Mouse (Mus musculus): ENCODE results near the gene Fam69a. TPM values are rescaled to one million over a fixed set of nuclear protein-coding genes. Genes with fewer than 3 reads are reported as not detected.
A peak's percentile ranks its signal among the peaks of the same experiment; 100 is the strongest.

Fam69a gene
- polyA plus RNA-seq, 1 experiment from 2014 or later: 43.2 TPM

GRCm38 (mm10) chr5:107926550-107927249 is 60.2 kb downstream of the Fam69a start:
- H3K4me1 ChIP-seq (replicated peaks; ENCODE audit: control insufficient read depth, insufficient read depth, low read length): no peaks in the 10 kb centered on the region
- no peak overlapping the region for H3K9ac ChIP-seq (replicated peaks; ENCODE audit: low read depth, low read length)
- no peaks in the 10 kb centered on the region for H3K36me3 ChIP-seq (ENCODE audit: control insufficient read depth, insufficient read depth)
- 88% methylated on average over 11 of the region's 11 CpGs for WGBS
- no peak overlapping the region for H3K4me2 ChIP-seq (ENCODE audit: low read length)
- H3K9me3 ChIP-seq (ENCODE audit: control insufficient read depth, low read length): no peaks in the 10 kb centered on the region
- H3K27ac ChIP-seq (ENCODE audit: low read length): no peak overlapping the region
- H3K27me3 ChIP-seq (replicated peaks; ENCODE audit: control insufficient read depth, insufficient read depth, low read length): no peaks in the 10 kb centered on the region
- no peak for ATAC-seq
- H3K4me3 ChIP-seq (replicated peaks; ENCODE audit: low read length): no peak overlapping the region

GRCm38 (mm10) chr5:107924564-107924963 is 62.3 kb downstream of the Fam69a start:
- no peak overlapping the region for H3K4me2 ChIP-seq (ENCODE audit: low read length)
- H3K27me3 ChIP-seq (replicated peaks; ENCODE audit: control insufficient read depth, insufficient read depth, low read length): no peaks in the 10 kb centered on the region
- ATAC-seq: no peak
- no peaks in the 10 kb centered on the region for H3K9me3 ChIP-seq (ENCODE audit: control insufficient read depth, low read length)
- 65% methylated on average over 8 of the region's 8 CpGs for WGBS
- no peak overlapping the region for H3K27ac ChIP-seq (ENCODE audit: low read length)
- H3K4me1 ChIP-seq (replicated peaks; ENCODE audit: control insufficient read depth, insufficient read depth, low read length): no peaks in the 10 kb centered on the region
- H3K9ac ChIP-seq (replicated peaks; ENCODE audit: low read depth, low read length): no peak overlapping the region
- H3K4me3 ChIP-seq (replicated peaks; ENCODE audit: low read length): no peak overlapping the region
- H3K36me3 ChIP-seq (ENCODE audit: control insufficient read depth, insufficient read depth): no peaks in the 10 kb centered on the region

GRCm38 (mm10) chr5:107922836-107923235 is 64.0 kb downstream of the Fam69a start:
- H3K4me3 ChIP-seq (replicated peaks; ENCODE audit: low read length): no peak overlapping the region
- H3K4me1 ChIP-seq (replicated peaks; ENCODE audit: control insufficient read depth, insufficient read depth, low read length): no peaks in the 10 kb centered on the region
- no peaks in the 10 kb centered on the region for H3K9me3 ChIP-seq (ENCODE audit: control insufficient read depth, low read length)
- H3K9ac ChIP-seq (replicated peaks; ENCODE audit: low read depth, low read length): no peak overlapping the region
- no peak overlapping the region for H3K27ac ChIP-seq (ENCODE audit: low read length)
- no peak for ATAC-seq
- no peaks in the 10 kb centered on the region for H3K27me3 ChIP-seq (replicated peaks; ENCODE audit: control insufficient read depth, insufficient read depth, low read length)
- H3K4me2 ChIP-seq (ENCODE audit: low read length): no peak overlapping the region
- H3K36me3 ChIP-seq (ENCODE audit: control insufficient read depth, insufficient read depth): no peaks in the 10 kb centered on the region
- 90% methylated on average over 1 of the region's 1 CpGs for WGBS

GRCm38 (mm10) chr5:107921400-107922252 is 65.3 kb downstream of the Fam69a start:
- no peaks in the 10 kb centered on the region for H3K27me3 ChIP-seq (replicated peaks; ENCODE audit: control insufficient read depth, insufficient read depth, low read length)
- H3K9ac ChIP-seq (replicated peaks; ENCODE audit: low read depth, low read length): no peak overlapping the region
- no peaks in the 10 kb centered on the region for H3K36me3 ChIP-seq (ENCODE audit: control insufficient read depth, insufficient read depth)
- H3K27ac ChIP-seq (ENCODE audit: low read length): no peak overlapping the region
- 76% methylated on average over 2 of the region's 2 CpGs for WGBS
- no peaks in the 10 kb centered on the region for H3K4me1 ChIP-seq (replicated peaks; ENCODE audit: control insufficient read depth, insufficient read depth, low read length)
- no peaks in the 10 kb centered on the region for H3K9me3 ChIP-seq (ENCODE audit: control insufficient read depth, low read length)
- no peak overlapping the region for H3K4me3 ChIP-seq (replicated peaks; ENCODE audit: low read length)
- ATAC-seq: peak; percentile 69
- no peak overlapping the region for H3K4me2 ChIP-seq (ENCODE audit: low read length)

- WGBS: 30% methylated on average over 4 of the region's 4 CpGs
- H3K4me2 ChIP-seq (ENCODE audit: low read length): no peak overlapping the region
- peaks cover 3% of the 10 kb centered on the region; the same call in 1 of the 2 replicates for H3K36me3 ChIP-seq (ENCODE audit: control insufficient read depth, insufficient read depth)
- no peaks in the 10 kb centered on the region for H3K27me3 ChIP-seq (replicated peaks; ENCODE audit: control insufficient read depth, insufficient read depth, low read length)
- H3K27ac ChIP-seq (ENCODE audit: low read length): no peak overlapping the region
- H3K9ac ChIP-seq (replicated peaks; ENCODE audit: low read depth, low read length): no peak overlapping the region
- H3K4me3 ChIP-seq (replicated peaks; ENCODE audit: low read length): no peak overlapping the region
- ATAC-seq: no peak
- no peaks in the 10 kb centered on the region for H3K4me1 ChIP-seq (replicated peaks; ENCODE audit: control insufficient read depth, insufficient read depth, low read length)
- H3K9me3 ChIP-seq (ENCODE audit: control insufficient read depth, low read length): no peaks in the 10 kb centered on the region
Observed at GRCm38 (mm10) chr5:107915280-107915679, 71.6 kb downstream of the Fam69a start.

- Histone ChIP-seq H3K36me3 (ENCODE audit: control insufficient read depth, insufficient read depth) (peaks cover 35% of the 10 kb centered on the region), H3K9me3 (ENCODE audit: control insufficient read depth, low read length) (no peaks in the 10 kb centered on the region)
- no peak for ATAC-seq
Observed at GRCm38 (mm10) chr5:107911012-107911411, 75.9 kb downstream of the Fam69a start.

GRCm38 (mm10) chr5:107910084-107910616 is 76.7 kb downstream of the Fam69a start:
- H3K27me3 ChIP-seq (replicated peaks; ENCODE audit: control insufficient read depth, insufficient read depth, low read length): no peaks in the 10 kb centered on the region
- no peak overlapping the region for H3K4me2 ChIP-seq (ENCODE audit: low read length)
- WGBS: 75% methylated on average over 5 of the region's 5 CpGs
- H3K9ac ChIP-seq (replicated peaks; ENCODE audit: low read depth, low read length): no peak overlapping the region
- ATAC-seq: no peak
- no peak overlapping the region for H3K27ac ChIP-seq (ENCODE audit: low read length)
- H3K9me3 ChIP-seq (ENCODE audit: control insufficient read depth, low read length): no peaks in the 10 kb centered on the region
- peaks cover 41% of the 10 kb centered on the region for H3K36me3 ChIP-seq (ENCODE audit: control insufficient read depth, insufficient read depth)
- no peaks in the 10 kb centered on the region for H3K4me1 ChIP-seq (replicated peaks; ENCODE audit: control insufficient read depth, insufficient read depth, low read length)
- no peak overlapping the region for H3K4me3 ChIP-seq (replicated peaks; ENCODE audit: low read length)

More at GRCm38 (mm10) chr5:107911012-107911411, 75.9 kb downstream of the Fam69a start:
- no peak overlapping the region for H3K4me3 ChIP-seq (replicated peaks; ENCODE audit: low read length)
- H3K27ac ChIP-seq (ENCODE audit: low read length): no peak overlapping the region
- H3K9ac ChIP-seq (replicated peaks; ENCODE audit: low read depth, low read length): no peak overlapping the region
- H3K27me3 ChIP-seq (replicated peaks; ENCODE audit: control insufficient read depth, insufficient read depth, low read length): no peaks in the 10 kb centered on the region
- no peaks in the 10 kb centered on the region for H3K4me1 ChIP-seq (replicated peaks; ENCODE audit: control insufficient read depth, insufficient read depth, low read length)
- H3K4me2 ChIP-seq (ENCODE audit: low read length): no peak overlapping the region
- WGBS: 90% methylated on average over 5 of the region's 5 CpGs

GRCm38 (mm10) chr5:107909668-107910067 is 77.2 kb downstream of the Fam69a start:
- Histone ChIP-seq H3K36me3 (ENCODE audit: control insufficient read depth, insufficient read depth) (peaks cover 46% of the 10 kb centered on the region), H3K4me1 (replicated peaks; ENCODE audit: control insufficient read depth, insufficient read depth, low read length) (no peaks in the 10 kb centered on the region), H3K9me3 (ENCODE audit: control insufficient read depth, low read length) (no peaks in the 10 kb centered on the region), H3K4me2 (ENCODE audit: low read length) (no peak overlapping the region), H3K27ac (ENCODE audit: low read length) (no peak overlapping the region), H3K27me3 (replicated peaks; ENCODE audit: control insufficient read depth, insufficient read depth, low read length) (no peaks in the 10 kb centered on the region), H3K9ac (replicated peaks; ENCODE audit: low read depth, low read length) (no peak overlapping the region), H3K4me3 (replicated peaks; ENCODE audit: low read length) (no peak overlapping the region)
- ATAC-seq: no peak
- WGBS: 88% methylated on average over 3 of the region's 3 CpGs

GRCm38 (mm10) chr5:107908514-107909110 is 78.3 kb downstream of the Fam69a start:
- Histone ChIP-seq H3K9me3 (ENCODE audit: control insufficient read depth, low read length) (no peaks in the 10 kb centered on the region), H3K4me2 (ENCODE audit: low read length) (no peak overlapping the region), H3K4me1 (replicated peaks; ENCODE audit: control insufficient read depth, insufficient read depth, low read length) (no peaks in the 10 kb centered on the region), H3K27me3 (replicated peaks; ENCODE audit: control insufficient read depth, insufficient read depth, low read length) (no peaks in the 10 kb centered on the region), H3K9ac (replicated peaks; ENCODE audit: low read depth, low read length) (no peak overlapping the region), H3K27ac (ENCODE audit: low read length) (no peak overlapping the region), H3K36me3 (ENCODE audit: control insufficient read depth, insufficient read depth) (peaks cover 49% of the 10 kb centered on the region), H3K4me3 (replicated peaks; ENCODE audit: low read length) (no peak overlapping the region)
- ATAC-seq: no peak
- WGBS: 91% methylated on average over 2 of the region's 2 CpGs
